Mouse (Mus musculus): ENCODE measurements around the gene Hs6st1. TPM values are rescaled to one million over a fixed set of nuclear protein-coding genes. Genes with fewer than 3 reads are reported as not detected.
A peak's percentile ranks its signal among the peaks of the same experiment; 100 is the strongest.

Hs6st1 gene
- total and polyA plus RNA-seq, 3 experiments = 9.1 to 18.1 (median 17.7) TPM

- dilution Hi-C loops (cut with MboI; ENCODE audit: extremely low pct_ligation_motif_present, extremely low pct_unique_long_range_greater_than_20kb, low sequenced_read_pairs) = no loop called here
Observed at GRCm38 (mm10) chr1:36069291-36069771, 1.1 kb downstream of the Hs6st1 start.

GRCm38 (mm10) chr1:36070190-36070589, 2.0 kb downstream of the Hs6st1 start:
- Histone ChIP-seq H3K27me3 (replicated peaks) (peaks cover 3% of the 10 kb centered on the region), H3K4me2 (ENCODE audit: insufficient read depth, low read depth, poor library complexity, severe bottlenecking) (peak overlapping the region; percentile 90), H3K27ac (ENCODE audit: insufficient read depth, low read depth) (no peak overlapping the region), H3K36me3 (replicated peaks in 1 of 2; ENCODE audit: control insufficient read depth in 1 of 2, insufficient read depth in 1 of 2, low read length in 1 of 2) (peaks cover 0 to 40% of the 10 kb centered on the region in 2 experiments), H3K4me3 (replicated peaks in 1 of 3; ENCODE audit: low read depth in 2 of 3, low read length in 2 of 3, poor library complexity in 1 of 3) (peak overlapping the region; percentile 13 to 75 (median 71)), H3K4me1 (ENCODE audit: control insufficient read depth in 1 of 2, insufficient read depth in 2 of 2) (peaks cover 21 to 66% of the 10 kb centered on the region in 2 experiments), H3K79me2 (replicated peaks; ENCODE audit: control insufficient read depth, extremely low read depth, insufficient read depth, poor library complexity, severe bottlenecking) (peaks cover 34% of the 10 kb centered on the region), H3K9me3 (replicated peaks; ENCODE audit: low read length) (no peaks in the 10 kb centered on the region), H3K9ac (ENCODE audit: insufficient read depth, low read depth) (peak overlapping the region; percentile 59; the same call in 1 of the 2 replicates)
- DNase-seq (ENCODE audit: extremely low read depth) = no peak
- dilution Hi-C loops (cut with MboI; ENCODE audit: extremely low pct_ligation_motif_present, extremely low pct_unique_long_range_greater_than_20kb, low sequenced_read_pairs) (no loop called here), in situ Hi-C loops (cut with MboI; ENCODE audit: low pct_ligation_motif_present, low pct_unique_long_range_greater_than_20kb, low sequenced_read_pairs) (no loop called here)
- TF ChIP-seq BHLHE40 (IDR thresholded peaks at IDR 0.05; ENCODE audit: low read depth, low read length) = no peak
- TF ChIP-seq MAX (IDR thresholded peaks at IDR 0.05; ENCODE audit: low read length) = no peak
- no peak for TF ChIP-seq MEF2A (IDR thresholded peaks at IDR 0.05; ENCODE audit: borderline replicate concordance, low read depth, low read length)
- no peak for TF ChIP-seq ETS1 (conservative IDR thresholded peaks at IDR 0.05; ENCODE audit: low read depth, low read length)
- no peak for TF ChIP-seq NRF1 (IDR thresholded peaks at IDR 0.05; ENCODE audit: low read depth, low read length)
- no peak for TF ChIP-seq UBTF (IDR thresholded peaks at IDR 0.05; ENCODE audit: low read depth, low read length)
- no peak for TF ChIP-seq CTCF (conservative IDR thresholded peaks at IDR 0.05 in 1 of 2, IDR thresholded peaks at IDR 0.05 in 1 of 2; ENCODE audit: low read depth in 2 of 2, low read length in 2 of 2)
- no peak for TF ChIP-seq ELF1 (IDR thresholded peaks at IDR 0.05; ENCODE audit: low read depth, low read length)
- no peak for TF ChIP-seq TCF12 (IDR thresholded peaks at IDR 0.05; ENCODE audit: low read depth, low read length)
- no peak for TF ChIP-seq CHD2 (IDR thresholded peaks at IDR 0.05; ENCODE audit: low read length)
- no peak for TF ChIP-seq HCFC1 (IDR thresholded peaks at IDR 0.05; ENCODE audit: low read depth, low read length)
- no peak for TF ChIP-seq SIN3A (IDR thresholded peaks at IDR 0.05; ENCODE audit: low read length)
- no peak for TF ChIP-seq CHD1 (IDR thresholded peaks at IDR 0.05; ENCODE audit: low read depth, low read length)
- no peak for TF ChIP-seq ZMIZ1 (IDR thresholded peaks at IDR 0.05; ENCODE audit: low read depth, low read length)
- TF ChIP-seq MAZ (IDR thresholded peaks at IDR 0.05; ENCODE audit: low read depth, low read length) = no peak
- TF ChIP-seq USF2 (conservative IDR thresholded peaks at IDR 0.05; ENCODE audit: low read depth, low read length) = no peak
- TF ChIP-seq MYC (IDR thresholded peaks at IDR 0.05; ENCODE audit: low read depth, low read length) = no peak
- TF ChIP-seq IRF4 (IDR thresholded peaks at IDR 0.05; ENCODE audit: low read depth, low read length) = no peak
- TF ChIP-seq USF1 (IDR thresholded peaks at IDR 0.05; ENCODE audit: low read depth, low read length) = no peak
- TF ChIP-seq EP300 (IDR thresholded peaks at IDR 0.05; ENCODE audit: low read length) = no peak

More at GRCm38 (mm10) chr1:36069291-36069771, 1.1 kb downstream of the Hs6st1 start:
- peaks cover 21 to 71% of the 10 kb centered on the region in 2 experiments for H3K4me1 ChIP-seq (ENCODE audit: control insufficient read depth in 1 of 2, insufficient read depth in 2 of 2)
- H3K4me2 ChIP-seq (ENCODE audit: insufficient read depth, low read depth, poor library complexity, severe bottlenecking) = peak overlapping the region; percentile 90
- in situ Hi-C loops (cut with MboI; ENCODE audit: low pct_ligation_motif_present, low pct_unique_long_range_greater_than_20kb, low sequenced_read_pairs) = loop anchor here (5.0 to 10.0 kb wide), 3 partner anchors 43 to 227 kb away; no protein-coding TSS in a partner anchor
- peak overlapping the region; percentile 71 to 79 (median 75) for H3K4me3 ChIP-seq (replicated peaks in 1 of 3; ENCODE audit: low read depth in 2 of 3, low read length in 2 of 3, poor library complexity in 1 of 3)
- peak; percentile 31 for DNase-seq (ENCODE audit: extremely low read depth)
- H3K79me2 ChIP-seq (replicated peaks; ENCODE audit: control insufficient read depth, extremely low read depth, insufficient read depth, poor library complexity, severe bottlenecking) = peaks cover 34% of the 10 kb centered on the region
- no peak overlapping the region for H3K27ac ChIP-seq (ENCODE audit: insufficient read depth, low read depth)
- H3K9me3 ChIP-seq (replicated peaks; ENCODE audit: low read length) = no peaks in the 10 kb centered on the region
- no peak for TF ChIP-seq NELFE (IDR thresholded peaks at IDR 0.05; ENCODE audit: low read depth, low read length)
- TF ChIP-seq NRF1 (IDR thresholded peaks at IDR 0.05; ENCODE audit: low read depth, low read length) = no peak
- no peak for TF ChIP-seq ETS1 (conservative IDR thresholded peaks at IDR 0.05; ENCODE audit: low read depth, low read length)
- TF ChIP-seq E2F4 (IDR thresholded peaks at IDR 0.05; ENCODE audit: insufficient replicate concordance, low read depth, low read length) = no peak
- TF ChIP-seq UBTF (IDR thresholded peaks at IDR 0.05; ENCODE audit: low read depth, low read length) = no peak
- no peak for TF ChIP-seq TCF12 (IDR thresholded peaks at IDR 0.05; ENCODE audit: low read depth, low read length)
- no peak for TF ChIP-seq HCFC1 (IDR thresholded peaks at IDR 0.05; ENCODE audit: low read depth, low read length)
- no peak for TF ChIP-seq BHLHE40 (IDR thresholded peaks at IDR 0.05; ENCODE audit: low read depth, low read length)
- TF ChIP-seq ZKSCAN1 (IDR thresholded peaks at IDR 0.05; ENCODE audit: borderline replicate concordance, low read depth, low read length) = no peak
- no peak for TF ChIP-seq CTCF (conservative IDR thresholded peaks at IDR 0.05 in 1 of 2, IDR thresholded peaks at IDR 0.05 in 1 of 2; ENCODE audit: low read depth in 2 of 2, low read length in 2 of 2)
- no peak for TF ChIP-seq JUN (IDR thresholded peaks at IDR 0.05; ENCODE audit: insufficient read depth, low read depth, low read length)
- no peak for TF ChIP-seq KAT2A (IDR thresholded peaks at IDR 0.05; ENCODE audit: insufficient replicate concordance, low read length)
- TF ChIP-seq SIN3A (IDR thresholded peaks at IDR 0.05; ENCODE audit: low read length) = no peak
- TF ChIP-seq POLR2AphosphoS2 (IDR thresholded peaks at IDR 0.05; ENCODE audit: low read depth, low read length) = no peak
- no peak for TF ChIP-seq EP300 (IDR thresholded peaks at IDR 0.05; ENCODE audit: low read length)
- peaks cover 3% of the 10 kb centered on the region for H3K27me3 ChIP-seq (replicated peaks)
- peak overlapping the region; percentile 59 for H3K9ac ChIP-seq (ENCODE audit: insufficient read depth, low read depth)
- peaks cover 0 to 31% of the 10 kb centered on the region in 2 experiments for H3K36me3 ChIP-seq (replicated peaks in 1 of 2; ENCODE audit: control insufficient read depth in 1 of 2, insufficient read depth in 1 of 2, low read length in 1 of 2)

Measured in CH12.LX (cell line).